Mouse (Mus musculus) neural tube, embryonic 14.5 days (tissue): ENCODE measurements around the gene Gm21992. TPM values are rescaled to one million over a fixed set of nuclear protein-coding genes. Genes with fewer than 3 reads are reported as not detected.

Source experiments
- ATAC-seq: fragments of 200-750 bp; cut with Nextera tagmentation; 2 replicates; pipeline ENCODE4 v1.8.0; 2017; ENCODE audit warnings: low read depth, mild to moderate bottlenecking, moderate TSS enrichment, moderate library complexity
- H3K27ac ChIP-seq: fragments of 300-500 bp; sonication (generic); 2 replicates; pipeline ENCODE4 v1.5.1; 2014; ENCODE audit warnings: low read depth, mild to moderate bottlenecking, control low read depth, low read length, moderate library complexity, mixed read lengths
- H3K27me3 ChIP-seq: fragments of 300-500 bp; sonication (generic); 2 replicates; pipeline ENCODE4 v1.6.1; 2014; ENCODE audit warnings: low read length; ENCODE audit not compliant: control insufficient read depth, insufficient read depth
- H3K36me3 ChIP-seq: fragments of 300-500 bp; sonication (generic); 2 replicates; pipeline ENCODE4 v1.6.1; 2014; ENCODE audit warnings: low read length, mixed read lengths; ENCODE audit not compliant: control insufficient read depth, insufficient read depth
- H3K4me1 ChIP-seq: fragments of 300-500 bp; sonication (generic); 2 replicates; pipeline ENCODE4 v1.6.1; 2014; ENCODE audit warnings: low read length; ENCODE audit not compliant: control insufficient read depth, insufficient read depth
- H3K4me2 ChIP-seq: fragments of 300-500 bp; sonication (generic); 2 replicates; pipeline ENCODE4 v1.6.1; 2014; ENCODE audit warnings: mild to moderate bottlenecking, low read depth, low read length, control low read depth
- H3K4me3 ChIP-seq: fragments of 300-500 bp; sonication (generic); 2 replicates; pipeline ENCODE4 v1.5.1; 2014; ENCODE audit warnings: low read depth, low read length, control low read depth, mixed read lengths
- H3K9ac ChIP-seq: fragments of 300-500 bp; sonication (generic); replicated peaks from 2 replicates; pipeline ENCODE4 v1.6.1; 2014; ENCODE audit warnings: low read depth, mild to moderate bottlenecking, control low read depth, low read length, mixed read lengths
- H3K9me3 ChIP-seq: fragments of 300-500 bp; sonication (generic); 2 replicates; pipeline ENCODE4 v1.6.1; 2016; ENCODE audit warnings: low read length; ENCODE audit not compliant: control insufficient read depth
- WGBS: fragments of 180-500 bp; shearing (Covaris S2); extraction: QIAGEN DNeasy Blood & Tissue Kit; methylation state at CpG from one replicate; pipeline ENCODE4 v1.1.7; 2014; 5-methylcytosine and 5-hydroxymethylcytosine counted together
- polyA plus RNA-seq: library from polyadenylated mRNA; unstranded; fragments of >200 nt; fragmentation: Nextera tagmentation; extraction: Ambion mirVana; gene quantifications from 2 replicates; pipeline ENCODE4 v1.2.1, GENCODE M21; 2014

Gm21992 gene
- polyA plus RNA-seq: 13.4 and 21.0 TPM in 2 replicates

GRCm38 (mm10) chr19:4811063-4811908 lies at the start of gene Gm21992, which contains the start of gene Rbm14:
Gene Gm21992, minus strand, starts transcription at chr19:4811612.
Gene Rbm14, minus strand, starts transcription at chr19:4811634.
- H3K4me2 ChIP-seq: peak within 1 kb of the TSS; percentile 95
- peak within 1 kb of the TSS; percentile 68 for H3K4me3 ChIP-seq
- H3K36me3 ChIP-seq: no peaks in the 10 kb centered on the region
- H3K9me3 ChIP-seq: no peaks in the 10 kb centered on the region
- WGBS: under 1% methylated on average over 83 of the region's 83 CpGs
- H3K9ac ChIP-seq: peak within 1 kb of the TSS; percentile 69
- H3K4me1 ChIP-seq: peaks cover 12% of the 10 kb centered on the region
- peak; percentile 96 for ATAC-seq
- no peaks in the 10 kb centered on the region for H3K27me3 ChIP-seq
- peak within 1 kb of the TSS; percentile 95 for H3K27ac ChIP-seq

GRCm38 (mm10) chr19:4859081-4859480 lies 47.7 kb upstream of the Gm21992 start:
- no peak overlapping the region for H3K9ac ChIP-seq
- H3K27me3 ChIP-seq: no peaks in the 10 kb centered on the region
- no peaks in the 10 kb centered on the region for H3K36me3 ChIP-seq
- WGBS: 70% methylated on average over 6 of the region's 6 CpGs
- H3K4me2 ChIP-seq: no peak overlapping the region
- H3K9me3 ChIP-seq: no peaks in the 10 kb centered on the region
- H3K4me3 ChIP-seq: no peak overlapping the region
- H3K4me1 ChIP-seq: peaks cover 12% of the 10 kb centered on the region; the same call in 1 of the 2 replicates
- ATAC-seq: no peak
- no peak overlapping the region for H3K27ac ChIP-seq

DNA sequence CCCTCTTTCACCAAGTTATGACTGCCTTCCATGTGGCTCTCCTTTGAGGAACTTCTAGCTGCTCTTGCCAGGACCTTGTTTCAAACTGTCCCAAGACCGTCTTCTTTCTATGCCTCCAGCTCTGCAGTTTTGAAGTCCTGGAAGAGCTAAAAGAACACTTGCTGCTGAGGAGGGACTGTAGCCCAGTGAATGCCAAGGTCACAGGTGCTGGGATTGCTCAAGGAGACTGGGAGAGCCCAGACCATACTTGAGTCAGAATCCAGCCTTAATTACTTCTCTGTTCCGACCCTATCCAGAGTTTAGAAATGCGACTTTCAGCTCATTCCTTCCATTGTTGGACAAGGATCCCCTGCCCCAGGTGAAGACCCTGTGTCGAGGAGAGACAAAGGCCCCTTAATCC lies 44.5 kb upstream of the Gm21992 start:
- ATAC-seq: no peak
- Histone ChIP-seq H3K4me1 (peaks cover 12% of the 10 kb centered on the region; the same call in 1 of the 2 replicates), H3K9me3 (no peaks in the 10 kb centered on the region), H3K9ac (0 out of 2 replicates have a peak overlapping the region, but pooled peaks have one; percentile 74), H3K36me3 (no peaks in the 10 kb centered on the region), H3K27me3 (no peaks in the 10 kb centered on the region), H3K4me2 (peak overlapping the region; percentile 98), H3K4me3 (peak overlapping the region; percentile 71), H3K27ac (no peak overlapping the region)
- 71% methylated on average over 4 of the region's 4 CpGs for WGBS

GRCm38 (mm10) chr19:4855470-4855820 lies 44.0 kb upstream of the Gm21992 start:
- H3K27ac ChIP-seq: peak overlapping the region; percentile 40; the same call in 1 of the 2 replicates
- WGBS: under 1% methylated on average over 14 of the region's 14 CpGs
- peak; percentile 57 for ATAC-seq
- no peaks in the 10 kb centered on the region for H3K36me3 ChIP-seq
- peak overlapping the region; percentile 74 for H3K9ac ChIP-seq
- H3K4me3 ChIP-seq: peak overlapping the region; percentile 71
- H3K4me1 ChIP-seq: peaks cover 12% of the 10 kb centered on the region; the same call in 1 of the 2 replicates
- no peaks in the 10 kb centered on the region for H3K9me3 ChIP-seq
- H3K4me2 ChIP-seq: peak overlapping the region; percentile 98
- H3K27me3 ChIP-seq: no peaks in the 10 kb centered on the region

DNA sequence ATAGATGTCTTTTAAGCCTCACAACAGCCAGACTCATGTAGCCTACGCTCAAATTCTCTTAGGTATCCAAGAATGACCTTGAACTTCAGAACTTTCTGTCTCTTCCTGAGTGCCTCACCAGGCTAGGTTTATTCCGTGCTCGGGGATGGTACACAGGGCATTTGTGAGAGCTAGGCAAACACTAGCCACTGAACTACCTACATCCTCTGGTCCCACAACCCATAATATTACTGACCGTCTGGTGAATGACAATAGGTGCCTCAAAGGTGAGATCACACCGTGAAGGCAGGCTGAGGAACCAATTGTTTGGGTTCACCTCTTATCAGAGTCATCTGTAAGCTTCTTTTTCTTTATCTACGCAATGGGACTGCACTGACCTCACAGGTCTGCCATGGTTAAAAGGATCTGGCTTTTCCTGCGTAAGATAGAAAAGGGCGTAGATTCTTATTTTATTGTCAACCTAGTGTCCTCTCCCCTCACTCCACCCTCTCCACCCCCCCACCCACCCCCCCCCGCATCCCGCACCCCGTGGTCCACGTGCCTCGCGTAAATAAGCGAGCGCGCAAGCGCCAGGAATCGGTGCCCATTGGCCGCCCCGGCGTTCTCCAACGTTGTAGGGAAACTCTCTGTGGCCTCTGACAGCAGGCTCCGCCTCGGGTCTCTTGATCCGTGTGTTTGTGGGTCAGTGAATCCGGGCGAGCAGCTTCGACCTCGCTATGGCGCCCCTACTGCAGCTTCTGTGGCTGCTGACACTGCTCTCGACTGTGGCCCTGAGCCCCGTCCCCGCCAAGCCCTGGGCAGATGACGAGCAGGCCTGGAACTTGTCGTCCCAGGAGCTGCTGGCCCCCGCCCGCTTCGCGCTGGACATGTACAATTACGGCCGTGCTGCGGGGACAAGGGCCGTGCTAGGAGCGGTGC lies 43.4 kb upstream of the Gm21992 start, which contains the start of gene Ctsf:
Ctsf (plus strand) TSS at position 579 of the 918 bp plus-strand sequence.
- peak within 1 kb of the TSS; percentile 71 for H3K4me3 ChIP-seq
- no peaks in the 10 kb centered on the region for H3K9me3 ChIP-seq
- H3K4me2 ChIP-seq: peak within 1 kb of the TSS; percentile 98
- peak within 1 kb of the TSS; percentile 74 for H3K9ac ChIP-seq
- peaks cover 12% of the 10 kb centered on the region; the same call in 1 of the 2 replicates for H3K4me1 ChIP-seq
- no peaks in the 10 kb centered on the region for H3K36me3 ChIP-seq
- peak; percentile 91 for ATAC-seq
- no peaks in the 10 kb centered on the region for H3K27me3 ChIP-seq
- H3K27ac ChIP-seq: peak within 1 kb of the TSS; percentile 40; the same call in 1 of the 2 replicates
- 2% methylated on average over 45 of the region's 45 CpGs for WGBS

DNA sequence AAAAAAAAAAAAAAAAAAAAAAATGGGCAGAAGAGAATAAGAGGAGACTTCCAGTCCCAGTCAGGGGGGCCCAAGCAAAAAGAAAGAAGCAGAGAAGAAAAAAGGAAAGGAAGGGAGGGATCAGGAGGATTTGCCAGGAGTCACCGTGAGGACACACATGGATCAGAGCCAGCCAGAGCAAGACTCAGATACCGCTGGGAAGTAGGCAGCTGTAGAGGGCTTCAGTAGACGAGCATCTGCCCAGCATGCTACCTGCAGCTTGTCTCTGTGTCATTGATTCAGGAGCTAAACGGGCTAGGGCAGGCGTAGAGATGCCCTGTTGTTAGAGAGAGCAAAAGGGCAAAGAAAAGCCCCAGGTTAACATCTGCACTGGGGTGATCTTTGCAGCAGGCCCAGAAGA lies 38.9 kb upstream of the Gm21992 start:
- ATAC-seq: no peak
- Histone ChIP-seq H3K9me3 (no peaks in the 10 kb centered on the region), H3K4me1 (peaks cover 3% of the 10 kb centered on the region; the same call in 1 of the 2 replicates), H3K27ac (no peak overlapping the region), H3K4me3 (no peak overlapping the region), H3K36me3 (no peaks in the 10 kb centered on the region), H3K27me3 (no peaks in the 10 kb centered on the region), H3K9ac (no peak overlapping the region), H3K4me2 (no peak overlapping the region)
- 50% methylated on average over 5 of the region's 5 CpGs for WGBS

DNA sequence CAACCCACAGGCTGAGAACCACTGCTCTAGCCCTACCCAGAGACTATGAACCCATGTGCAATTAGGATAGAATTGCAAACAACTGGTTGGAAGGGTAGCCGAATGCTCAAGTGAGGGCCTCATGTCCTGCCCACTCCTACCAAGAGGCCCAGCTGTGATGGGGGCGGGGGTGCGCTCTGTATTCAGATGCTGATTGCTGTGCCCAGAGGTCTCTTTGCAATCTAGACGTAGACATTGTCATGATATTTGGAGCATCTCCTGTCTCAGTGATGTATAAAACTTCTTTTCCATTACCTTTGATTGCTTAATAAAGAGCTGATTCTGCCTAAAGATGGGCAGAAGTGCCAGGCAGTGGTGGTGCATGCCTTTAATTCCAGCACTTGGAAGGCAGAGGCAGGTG lies 38.4 kb upstream of the Gm21992 start:
- Histone ChIP-seq H3K9me3 (no peaks in the 10 kb centered on the region), H3K27me3 (no peaks in the 10 kb centered on the region), H3K27ac (no peak overlapping the region), H3K4me1 (0 out of 2 replicates have a peak, but pooled peaks cover 3% of the 10 kb centered on the region), H3K4me3 (no peak overlapping the region), H3K36me3 (no peaks in the 10 kb centered on the region), H3K9ac (no peak overlapping the region), H3K4me2 (no peak overlapping the region)
- WGBS: 43% methylated on average over 4 of the region's 4 CpGs
- ATAC-seq: no peak

DNA sequence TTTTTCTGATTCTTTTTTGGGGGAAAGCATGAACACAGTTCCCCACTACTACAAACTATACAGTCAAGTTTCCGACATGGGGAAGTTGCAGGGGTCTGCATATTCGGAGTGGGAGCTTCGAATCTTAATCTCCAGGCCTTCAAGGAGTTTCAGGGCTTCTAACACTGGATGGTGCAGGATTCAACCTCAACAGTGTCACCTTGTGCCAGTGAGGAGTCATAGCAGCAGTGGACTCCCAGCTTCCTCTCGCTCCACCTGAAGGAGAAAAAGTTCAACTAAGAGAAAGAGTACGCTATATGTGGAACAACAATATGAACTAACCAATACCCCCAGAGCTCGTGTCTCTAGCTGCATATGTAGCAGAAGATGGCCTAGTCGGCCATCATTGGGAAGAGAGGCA lies 36.1 kb upstream of the Gm21992 start:
- H3K4me3 ChIP-seq: no peak overlapping the region
- no peak overlapping the region for H3K9ac ChIP-seq
- ATAC-seq: no peak
- H3K4me2 ChIP-seq: no peak overlapping the region
- H3K4me1 ChIP-seq: no peaks in the 10 kb centered on the region
- WGBS: 39% methylated on average over 7 of the region's 7 CpGs
- H3K9me3 ChIP-seq: no peaks in the 10 kb centered on the region
- H3K36me3 ChIP-seq: no peaks in the 10 kb centered on the region
- no peak overlapping the region for H3K27ac ChIP-seq
- H3K27me3 ChIP-seq: no peaks in the 10 kb centered on the region
